Comparison of ENCODE assay signal across 8 mouse cellular contexts in the genomic region with DNA sequence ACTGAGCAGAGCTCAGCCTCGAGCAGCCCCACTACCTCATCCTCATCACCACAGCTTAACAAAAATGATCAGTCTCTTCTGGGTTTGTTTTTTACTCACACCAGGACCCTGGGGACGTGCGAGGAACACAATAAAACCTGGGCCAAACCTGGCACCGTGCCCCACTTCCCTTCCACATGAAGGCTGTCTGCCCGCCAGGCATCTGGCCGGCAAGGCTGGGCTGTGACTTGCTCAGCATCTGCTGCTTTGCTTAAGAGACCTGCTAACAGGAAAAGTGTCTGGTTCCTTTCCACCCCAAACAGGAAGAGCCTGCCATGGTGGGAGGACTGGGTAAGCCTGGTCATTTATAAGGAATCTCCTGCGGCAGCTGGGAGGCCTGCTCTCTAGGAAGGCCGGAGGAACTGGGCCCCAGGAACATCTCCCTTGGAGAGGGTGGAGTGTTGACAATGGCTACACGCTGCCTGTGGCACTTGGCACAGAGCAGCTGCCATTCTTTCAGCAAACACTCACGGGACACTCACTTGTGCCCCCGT. TPM values are rescaled to one million over a fixed set of nuclear protein-coding genes. Genes with fewer than 3 reads are reported as not detected.
DNase-seq lines count a peak whose midpoint lies in the region; ATAC-seq and TF ChIP-seq lines count a peak whose summit lies in the region.
"Had no signal": no experiment of that assay in that cellular context is flagged by ENCODE, and none has a peak within 500 bp of the region (broad histone marks: within the 10 kb centered on the region; RNA-seq: fewer than 3 reads in every experiment).

No protein-coding gene starts in this region.

- no peak for TF ChIP-seq CTCF in liver, postnatal 0 days (IDR thresholded peaks at IDR 0.05; ENCODE audit: low read depth)
- TF ChIP-seq CTCF in cerebellum, adult 2 months (IDR thresholded peaks at IDR 0.05; ENCODE audit: borderline replicate concordance, insufficient read depth, low read depth, low read length): no peak

- H3K4me3 ChIP-seq in liver, embryonic 16.5 days (ENCODE audit: low read depth, low read length): no peak overlapping the region
- no peak overlapping the region for H3K4me3 ChIP-seq in liver, postnatal 0 days (ENCODE audit: low read depth, low read length)
- H3K4me3 ChIP-seq in cerebellum, adult 2 months (replicated peaks; ENCODE audit: insufficient read depth, low read depth, low read length): no peak overlapping the region
- H3K4me3 ChIP-seq in intestine, embryonic 16.5 days (ENCODE audit: low read length): no peak overlapping the region
- H3K4me3 ChIP-seq: liver, embryonic 15.5 days had no signal

- WGBS in liver, embryonic 16.5 days (ENCODE audit: insufficient replicate concordance): 35% methylated on average over 11 of the region's 11 CpGs
- 39% methylated on average over 11 of the region's 11 CpGs for WGBS in liver, postnatal 0 days (ENCODE audit: insufficient replicate concordance)
- 22% methylated on average over 11 of the region's 11 CpGs for WGBS in cerebellum, adult 2 months
- 37% methylated on average over 11 of the region's 11 CpGs for WGBS in intestine, embryonic 16.5 days

- TF ChIP-seq POLR2A in cerebellum, adult 2 months (IDR thresholded peaks at IDR 0.05; ENCODE audit: borderline replicate concordance, insufficient read depth, low read length): no peak

- H3K27me3 ChIP-seq in liver, embryonic 16.5 days (ENCODE audit: control insufficient read depth, insufficient read depth, low read depth, low read length): peaks cover 26% of the 10 kb centered on the region
- H3K27me3 ChIP-seq in liver, postnatal 0 days (ENCODE audit: insufficient read depth, low read length): peaks cover 20% of the 10 kb centered on the region
- no peaks in the 10 kb centered on the region for H3K27me3 ChIP-seq in cerebellum, adult 2 months (ENCODE audit: control insufficient read depth, insufficient read depth, low read length)
- peaks cover 5% of the 10 kb centered on the region; the same call in 1 of the 2 replicates for H3K27me3 ChIP-seq in intestine, embryonic 16.5 days (replicated peaks; ENCODE audit: control insufficient read depth, insufficient read depth, low read length)

- no peak overlapping the region for H3K4me2 ChIP-seq in liver, embryonic 16.5 days (ENCODE audit: low read depth, low read length)
- no peak overlapping the region for H3K4me2 ChIP-seq in liver, postnatal 0 days (ENCODE audit: low read depth, low read length)
- H3K4me2 ChIP-seq in intestine, embryonic 16.5 days (ENCODE audit: low read depth, low read length): no peak overlapping the region
- H3K4me2 ChIP-seq: liver, embryonic 15.5 days had no signal

- no peak overlapping the region for H3K9ac ChIP-seq in liver, embryonic 16.5 days (ENCODE audit: low read depth, low read length)
- no peak overlapping the region for H3K9ac ChIP-seq in liver, postnatal 0 days (replicated peaks)
- H3K9ac ChIP-seq in intestine, embryonic 16.5 days (ENCODE audit: low read depth, low read length): no peak overlapping the region
- H3K9ac ChIP-seq: liver, embryonic 15.5 days had no signal

- no peak overlapping the region for H3K27ac ChIP-seq in liver, embryonic 16.5 days (ENCODE audit: low read length)
- no peak overlapping the region for H3K27ac ChIP-seq in liver, postnatal 0 days (ENCODE audit: low read depth)
- peak overlapping the region; percentile 11; the same call in 1 of the 2 replicates for H3K27ac ChIP-seq in cerebellum, adult 2 months (ENCODE audit: insufficient read depth, low read length)
- H3K27ac ChIP-seq in intestine, embryonic 16.5 days (ENCODE audit: low read length): peak overlapping the region; percentile 9; the same call in 1 of the 2 replicates
- H3K27ac ChIP-seq: liver, embryonic 15.5 days had no signal

- no peaks in the 10 kb centered on the region for H3K9me3 ChIP-seq in liver, embryonic 16.5 days (replicated peaks; ENCODE audit: control insufficient read depth, low read length)
- H3K9me3 ChIP-seq in liver, postnatal 0 days (ENCODE audit: low read length): no peaks in the 10 kb centered on the region
- no peaks in the 10 kb centered on the region for H3K9me3 ChIP-seq in intestine, embryonic 16.5 days (ENCODE audit: control insufficient read depth, low read length)
- H3K9me3 ChIP-seq: liver, embryonic 15.5 days had no signal

- no peaks in the 10 kb centered on the region for H3K36me3 ChIP-seq in liver, embryonic 16.5 days (ENCODE audit: control insufficient read depth, insufficient read depth)
- no peaks in the 10 kb centered on the region for H3K36me3 ChIP-seq in liver, postnatal 0 days (replicated peaks; ENCODE audit: insufficient read depth, low read length)
- H3K36me3 ChIP-seq in intestine, embryonic 16.5 days (ENCODE audit: control insufficient read depth, insufficient read depth, low read length): no peaks in the 10 kb centered on the region
- H3K36me3 ChIP-seq: liver, embryonic 15.5 days had no signal

- peak; percentile 28; the same call in 1 of the 2 replicates for ATAC-seq in liver, embryonic 16.5 days (ENCODE audit: low read depth)
- no peak for ATAC-seq in liver, postnatal 0 days
- ATAC-seq in intestine, embryonic 16.5 days: peak; percentile 18; the same call in 1 of the 2 replicates

- H3K4me1 ChIP-seq in liver, embryonic 16.5 days (ENCODE audit: control insufficient read depth, low read depth, low read length): peaks cover 7% of the 10 kb centered on the region
- H3K4me1 ChIP-seq in liver, postnatal 0 days (ENCODE audit: insufficient read depth): peaks cover 10% of the 10 kb centered on the region
- H3K4me1 ChIP-seq in cerebellum, adult 2 months (ENCODE audit: control insufficient read depth, insufficient read depth, low read length): peaks cover 17% of the 10 kb centered on the region
- H3K4me1 ChIP-seq in intestine, embryonic 16.5 days (ENCODE audit: control insufficient read depth, insufficient read depth, low read length): peaks cover 11% of the 10 kb centered on the region

- TF ChIP-seq EP300 in liver, postnatal 0 days (IDR thresholded peaks at IDR 0.05; ENCODE audit: low read depth): no peak

- no peak for DNase-seq in liver, postnatal 0 days
- peak; percentile 37 to 45 for DNase-seq in cerebellum, adult 2 months
- peak; percentile 75 for DNase-seq in gastrocnemius, postnatal 10 days
- peak; percentile 76 to 90 for DNase-seq in lung, postnatal 4 days
- DNase-seq in ovary, postnatal 10 days (ENCODE audit: low spot score): no peak

RNA-seq across cellular contexts. Expression of a gene that starts 4.3 kb away (rescaled TPM):
- 0.37 and 0.42 TPM in 2 replicates for polyA plus RNA-seq in liver, embryonic 16.5 days (2015; fragmentation: Nextera tagmentation; extraction: Ambion mirVana)
- polyA plus RNA-seq in liver, postnatal 0 days (2015; fragmentation: Nextera tagmentation; extraction: Ambion mirVana): 0.20 and 0.43 TPM in 2 replicates
- 4.3 and 4.8 TPM in 2 replicates for polyA plus RNA-seq in cerebellum, adult 2 months (2012; rRNA removed)
- 1 to 10 TPM; 3.7 to 4.6 TPM for total RNA-seq in gastrocnemius, postnatal 10 days (2021)
- polyA plus RNA-seq in intestine, embryonic 16.5 days (2015; fragmentation: Nextera tagmentation; extraction: Ambion mirVana): 1.3 and 2.0 TPM in 2 replicates

RNA-seq across cellular contexts. Expression of a gene that starts 5.7 kb away (rescaled TPM):
- polyA plus RNA-seq in liver, embryonic 16.5 days (2015; fragmentation: Nextera tagmentation; extraction: Ambion mirVana): 4.1 and 4.2 TPM in 2 replicates
- polyA plus RNA-seq in liver, postnatal 0 days (2015; fragmentation: Nextera tagmentation; extraction: Ambion mirVana): 2.8 and 3.4 TPM in 2 replicates
- 60.0 and 60.1 TPM in 2 replicates for polyA plus RNA-seq in cerebellum, adult 2 months (2012; rRNA removed)
- 10 to 100 TPM; 21.1 to 29.7 TPM for total RNA-seq in gastrocnemius, postnatal 10 days (2021)
- polyA plus RNA-seq in intestine, embryonic 16.5 days (2015; fragmentation: Nextera tagmentation; extraction: Ambion mirVana): 8.3 and 10.0 TPM in 2 replicates

RNA-seq across cellular contexts. Expression of a gene that starts 29.7 kb away (rescaled TPM):
- polyA plus RNA-seq in liver, embryonic 16.5 days (2015; fragmentation: Nextera tagmentation; extraction: Ambion mirVana): 1.7 and 2.4 TPM in 2 replicates
- 2.6 and 3.1 TPM in 2 replicates for polyA plus RNA-seq in liver, postnatal 0 days (2015; fragmentation: Nextera tagmentation; extraction: Ambion mirVana)
- polyA plus RNA-seq in cerebellum, adult 2 months (2012; rRNA removed): 1.5 and 3.1 TPM in 2 replicates
- total RNA-seq in gastrocnemius, postnatal 10 days (2021): under 1 TPM in 1 of 2 experiments, not detected in 1; 0.29 TPM
- polyA plus RNA-seq in intestine, embryonic 16.5 days (2015; fragmentation: Nextera tagmentation; extraction: Ambion mirVana): 0.97 and 1.5 TPM in 2 replicates

RNA-seq across cellular contexts. Expression of a gene that starts 37.9 kb away (rescaled TPM):
- polyA plus RNA-seq in liver, embryonic 16.5 days (2015; fragmentation: Nextera tagmentation; extraction: Ambion mirVana): not detected in 2 replicates
- not detected in 2 replicates for polyA plus RNA-seq in liver, postnatal 0 days (2015; fragmentation: Nextera tagmentation; extraction: Ambion mirVana)
- 0.16 and 0.22 TPM in 2 replicates for polyA plus RNA-seq in cerebellum, adult 2 months (2012; rRNA removed)
- not detected for total RNA-seq in gastrocnemius, postnatal 10 days (2021)
- polyA plus RNA-seq in intestine, embryonic 16.5 days (2015; fragmentation: Nextera tagmentation; extraction: Ambion mirVana): 0.06 and 0.13 TPM in 2 replicates
- polyA plus RNA-seq: liver, embryonic 15.5 days had no signal

RNA-seq across cellular contexts. Expression of a gene that starts 54.8 kb away (rescaled TPM):
- polyA plus RNA-seq in liver, embryonic 16.5 days (2015; fragmentation: Nextera tagmentation; extraction: Ambion mirVana): not detected in 2 replicates
- polyA plus RNA-seq in liver, postnatal 0 days (2015; fragmentation: Nextera tagmentation; extraction: Ambion mirVana): not detected in 2 replicates
- not detected in 2 replicates for polyA plus RNA-seq in cerebellum, adult 2 months (2012; rRNA removed)
- total RNA-seq in gastrocnemius, postnatal 10 days (2021): not detected
- polyA plus RNA-seq in intestine, embryonic 16.5 days (2015; fragmentation: Nextera tagmentation; extraction: Ambion mirVana): not detected in 2 replicates
- polyA plus RNA-seq: liver, embryonic 15.5 days had no signal

Comparison
In these comparisons a context has a peak if more than half of its experiments do, and no peak if none do; other contexts are left out.
1. H3K27ac ChIP-seq: peak in cerebellum, adult 2 months (single experiment) and intestine, embryonic 16.5 days (single experiment); none in liver, embryonic 16.5 days (single experiment) and liver, postnatal 0 days (single experiment).
2. DNase-seq: peak in cerebellum, adult 2 months (2 of 2), gastrocnemius, postnatal 10 days (single experiment) and lung, postnatal 4 days (2 of 2); none in liver, postnatal 0 days (single experiment) and ovary, postnatal 10 days (single experiment).